Mouse (Mus musculus) liver, adult 2 months (tissue): ENCODE results near the gene Naa35. TPM values are rescaled to one million over a fixed set of nuclear protein-coding genes. Genes with fewer than 3 reads are reported as not detected.

Experiments used
- DNase-seq: peaks from one replicate; pipeline ENCODE4 v3.0.0-alpha.2; 2011; ENCODE audit warnings: low read depth, low spot score; ENCODE audit errors: extremely low read depth
- H3K27ac ChIP-seq: fragments of 200-500 bp; replicated peaks from 2 replicates; pipeline ENCODE4 v1.5.1; 2012; ENCODE audit warnings: low read depth, mild to moderate bottlenecking, control low read depth, inconsistent platforms, low read length; ENCODE audit not compliant: insufficient read depth
- H3K27me3 ChIP-seq: fragments of 200-500 bp; 2 replicates; pipeline ENCODE4 v1.6.1; 2012; ENCODE audit warnings: mild to moderate bottlenecking, moderate library complexity, low read length, inconsistent platforms; ENCODE audit not compliant: control insufficient read depth, insufficient read depth
- H3K36me3 ChIP-seq: fragments of 200-500 bp; 2 replicates; pipeline ENCODE4 v1.6.1; 2012; ENCODE audit warnings: low read length, inconsistent platforms; ENCODE audit not compliant: control insufficient read depth, insufficient read depth
- H3K4me1 ChIP-seq: fragments of 200-500 bp; 2 replicates; pipeline ENCODE4 v1.6.1; 2011; ENCODE audit warnings: low read length; ENCODE audit not compliant: control insufficient read depth, insufficient read depth
- H3K4me3 ChIP-seq: fragments of 200-500 bp; 2 replicates; pipeline ENCODE4 v1.5.1; 2011; ENCODE audit warnings: low read depth, mild to moderate bottlenecking, control low read depth, low read length, moderate library complexity; ENCODE audit not compliant: insufficient read depth
- H3K79me2 ChIP-seq: fragments of 200-500 bp; 2 replicates; pipeline ENCODE4 v1.6.1; 2012; ENCODE audit warnings: inconsistent platforms, mild to moderate bottlenecking, low read length, moderate library complexity; ENCODE audit not compliant: control insufficient read depth, insufficient read depth
- H3K9ac ChIP-seq: fragments of 200-500 bp; 2 replicates; pipeline ENCODE4 v1.6.1; 2012; ENCODE audit warnings: low read depth, mild to moderate bottlenecking, control low read depth, inconsistent platforms, low read length
- CTCF ChIP-seq: fragments of 200-500 bp; IDR thresholded peaks from 2 replicates; pipeline ENCODE4 v1.5.1; 2011; ENCODE audit warnings: low read depth, low read length, control low read depth
- POLR2A ChIP-seq: fragments of 200-500 bp; IDR thresholded peaks from 2 replicates; pipeline ENCODE4 v1.6.1; 2011; ENCODE audit warnings: low read length, control low read depth; ENCODE audit not compliant: insufficient read depth; ENCODE audit errors: extremely low read depth
- WGBS: fragments of 180-500 bp; shearing (Covaris S2); methylation state at CpG from one replicate; pipeline ENCODE4 v1.1.7; 2018; 5-methylcytosine and 5-hydroxymethylcytosine counted together
- polyA plus RNA-seq: library from polyadenylated mRNA; depleted of rRNA; stranded (reverse); fragments of >200 nt; gene quantifications from 2 replicates; pipeline ENCODE4 v1.2.3, GENCODE M21; 2012; rRNA removed
- total RNA-seq: library from RNA; depleted of rRNA; stranded (reverse); fragments of >200 nt; gene quantifications from 2 replicates; pipeline ENCODE4 v1.2.3, GENCODE M21; 2014; rRNA removed

The Naa35 gene
- total and polyA plus RNA-seq, 2 experiments = 29.1 to 32.3 TPM

DNA sequence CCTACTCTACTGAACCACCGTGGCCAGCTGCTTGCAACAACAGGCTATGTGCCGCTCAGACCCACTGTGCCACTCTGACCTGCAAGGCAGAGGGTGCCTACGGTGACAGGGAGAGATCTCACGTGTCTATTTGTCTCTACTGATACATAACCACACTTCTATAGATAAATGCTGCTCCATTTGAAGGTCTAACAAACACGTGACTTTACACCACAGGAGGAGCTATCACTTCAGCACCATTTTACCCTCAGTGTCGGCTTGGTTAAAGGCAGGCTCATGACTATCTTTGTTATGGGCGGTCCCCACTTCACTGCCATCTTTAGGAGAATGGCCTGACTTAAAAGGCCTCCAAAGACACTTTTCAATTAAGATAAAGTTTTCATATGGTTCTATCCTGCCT is 97.6 kb downstream of the Naa35 start:
- 29% methylated on average over 7 of the region's 7 CpGs for WGBS
- DNase-seq = no peak
- H3K4me3 ChIP-seq = no peak overlapping the region
- no peaks in the 10 kb centered on the region for H3K79me2 ChIP-seq
- no peaks in the 10 kb centered on the region for H3K4me1 ChIP-seq
- H3K27ac ChIP-seq = no peak overlapping the region
- TF ChIP-seq CTCF (no peak), POLR2A (no peak)
- H3K36me3 ChIP-seq = no peaks in the 10 kb centered on the region
- no peak overlapping the region for H3K9ac ChIP-seq
- H3K27me3 ChIP-seq = peaks cover 3% of the 10 kb centered on the region; the same call in 1 of the 2 replicates

DNA sequence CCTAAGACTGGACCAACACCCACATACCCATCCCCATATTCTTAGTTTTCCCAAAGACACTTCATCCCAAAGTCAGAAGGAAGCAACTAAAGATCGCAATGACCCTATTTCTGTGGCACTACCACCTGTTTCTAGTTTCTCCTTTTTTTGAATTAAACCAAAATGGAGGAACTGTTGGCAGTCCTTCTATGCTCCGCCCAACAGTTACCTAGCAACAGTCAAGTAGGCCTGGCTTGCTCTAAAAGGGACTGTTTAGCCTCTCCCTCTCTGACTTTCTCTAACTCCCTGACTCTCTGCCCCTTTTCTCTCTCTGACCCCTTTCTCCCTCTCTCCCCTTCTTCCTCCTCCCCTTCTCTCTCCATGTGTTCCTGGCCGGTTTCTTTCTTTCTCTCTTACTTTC is 100.2 kb downstream of the Naa35 start:
- no peak overlapping the region for H3K9ac ChIP-seq
- 85% methylated on average over 3 of the region's 3 CpGs for WGBS

More for the DNA sequence above, 100.2 kb downstream of the Naa35 start:
- no peaks in the 10 kb centered on the region for H3K4me1 ChIP-seq
- H3K36me3 ChIP-seq = no peaks in the 10 kb centered on the region
- DNase-seq = no peak
- H3K79me2 ChIP-seq = no peaks in the 10 kb centered on the region
- no peak for TF ChIP-seq POLR2A
- no peak for TF ChIP-seq CTCF
- peaks cover 3% of the 10 kb centered on the region; the same call in 1 of the 2 replicates for H3K27me3 ChIP-seq
- no peak overlapping the region for H3K4me3 ChIP-seq
- no peak overlapping the region for H3K27ac ChIP-seq

Other genes starting within 250 kb of the Naa35 start
- 10.0 and 10.5 TPM in 2 replicates for gene Agtpbp1, start within 50 bp of the Naa35 start, total RNA-seq
- gene Agtpbp1, start within 50 bp of the Naa35 start, polyA plus RNA-seq = 1.9 TPM in 2 replicates
- 3.3 and 3.6 TPM in 2 replicates for gene Golm1, start 90.6 kb downstream of the Naa35 start, total RNA-seq
- 1.1 and 1.2 TPM in 2 replicates for gene Golm1, start 90.6 kb downstream of the Naa35 start, polyA plus RNA-seq
- gene 4921517D22Rik, start 108.8 kb downstream of the Naa35 start, total RNA-seq = not detected in 2 replicates
- gene 4921517D22Rik, start 108.8 kb downstream of the Naa35 start, polyA plus RNA-seq = not detected in 2 replicates
- gene Spata31d1a, start 125.1 kb downstream of the Naa35 start, total RNA-seq = not detected in 2 replicates
- gene Spata31d1a, start 125.1 kb downstream of the Naa35 start, polyA plus RNA-seq = not detected in 2 replicates
- gene Spata31d1b, start 127.0 kb downstream of the Naa35 start, total RNA-seq = not detected in 2 replicates
- gene Spata31d1b, start 127.0 kb downstream of the Naa35 start, polyA plus RNA-seq = not detected in 2 replicates
- not detected in 2 replicates for gene Spata31d1d, start 146.5 kb downstream of the Naa35 start, total RNA-seq
- not detected in 2 replicates for gene Spata31d1d, start 146.5 kb downstream of the Naa35 start, polyA plus RNA-seq
- gene 1700014D04Rik, start 161.5 kb downstream of the Naa35 start, total RNA-seq = not detected in 2 replicates
- gene 1700014D04Rik, start 161.5 kb downstream of the Naa35 start, polyA plus RNA-seq = not detected in 2 replicates
- 32.4 and 38.9 TPM in 2 replicates for gene Isca1, start 184.6 kb downstream of the Naa35 start, total RNA-seq
- gene Isca1, start 184.6 kb downstream of the Naa35 start, polyA plus RNA-seq = 52.8 and 56.9 TPM in 2 replicates
- not detected in 2 replicates for gene Gm49354, start 197.0 kb downstream of the Naa35 start, total RNA-seq
- not detected in 2 replicates for gene Gm49354, start 197.0 kb downstream of the Naa35 start, polyA plus RNA-seq
- gene Tut7, start 237.9 kb downstream of the Naa35 start, total RNA-seq = 54.2 and 56.9 TPM in 2 replicates
- 15.7 and 17.7 TPM in 2 replicates for gene Tut7, start 237.9 kb downstream of the Naa35 start, polyA plus RNA-seq